Mouse (Mus musculus) forebrain, embryonic 10.5 days (tissue): ENCODE measurements around the gene Pccb. TPM values are rescaled to one million over a fixed set of nuclear protein-coding genes. Genes with fewer than 3 reads are reported as not detected.

ENCODE experiments used
- DNase-seq: peaks from one replicate; pipeline ENCODE4 v3.0.0-alpha.2; 2017; ENCODE audit warnings: low spot score; ENCODE audit errors: extremely low spot score
- H3K27ac ChIP-seq: fragments of 300-500 bp; sonication (generic); 2 replicates; pipeline ENCODE4 v1.5.1; 2016; ENCODE audit warnings: mild to moderate bottlenecking
- H3K27me3 ChIP-seq: fragments of 300-500 bp; sonication (generic); 2 replicates; pipeline ENCODE4 v1.6.1; 2016; ENCODE audit warnings: mild to moderate bottlenecking; ENCODE audit not compliant: poor library complexity, severe bottlenecking
- H3K36me3 ChIP-seq: fragments of 300-500 bp; sonication (generic); replicated peaks from 2 replicates; pipeline ENCODE4 v1.6.1; 2016; ENCODE audit warnings: mild to moderate bottlenecking, moderate library complexity
- H3K4me1 ChIP-seq: fragments of 300-500 bp; sonication (generic); 2 replicates; pipeline ENCODE4 v1.6.1; 2016
- H3K4me3 ChIP-seq: fragments of 300-500 bp; sonication (generic); 2 replicates; pipeline ENCODE4 v1.5.1; 2016; ENCODE audit warnings: mild to moderate bottlenecking, moderate library complexity
- H3K9me3 ChIP-seq: fragments of 300-500 bp; sonication (generic); 2 replicates; pipeline ENCODE4 v1.6.1; 2016; ENCODE audit warnings: mild to moderate bottlenecking, moderate library complexity
- WGBS: fragments of 180-500 bp; shearing (Covaris S2); methylation state at CpG from one replicate; pipeline ENCODE4 v1.1.7; 2016; 5-methylcytosine and 5-hydroxymethylcytosine counted together
- polyA plus RNA-seq: library from polyadenylated mRNA; unstranded; fragments of >200 nt; fragmentation: Nextera tagmentation; extraction: Ambion mirVana; gene quantifications from 2 replicates; pipeline ENCODE4 v1.2.1, GENCODE M21; 2016

Gene Pccb
- polyA plus RNA-seq, 1 experiment from 2014 or later = 14.1 TPM

DNA sequence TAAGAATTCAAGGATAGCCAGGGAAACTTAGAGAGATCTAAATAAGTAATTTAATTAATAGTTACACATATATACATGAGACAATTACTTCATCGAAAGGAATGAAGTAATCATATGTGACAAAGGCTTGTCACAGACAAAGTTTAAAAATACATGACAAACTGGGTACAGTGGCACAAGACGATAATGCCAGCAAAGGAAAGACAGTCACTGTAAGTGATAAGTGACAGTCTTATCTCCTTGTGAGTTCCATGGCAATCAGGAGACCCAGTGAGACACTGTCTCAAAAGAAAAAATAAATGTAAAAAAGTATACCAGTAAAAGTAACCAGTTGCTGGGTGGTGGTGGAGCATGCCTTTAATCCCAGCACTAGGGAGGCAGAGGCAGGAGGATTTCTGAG lies 37.6 kb downstream of the Pccb start:
- WGBS = 95% methylated on average over 2 of the region's 2 CpGs
- no peaks in the 10 kb centered on the region for H3K27me3 ChIP-seq
- H3K4me1 ChIP-seq = no peaks in the 10 kb centered on the region
- H3K4me3 ChIP-seq = no peak overlapping the region
- H3K36me3 ChIP-seq = peaks cover 20% of the 10 kb centered on the region
- H3K27ac ChIP-seq = no peak overlapping the region
- no peaks in the 10 kb centered on the region for H3K9me3 ChIP-seq
- DNase-seq = no peak

DNA sequence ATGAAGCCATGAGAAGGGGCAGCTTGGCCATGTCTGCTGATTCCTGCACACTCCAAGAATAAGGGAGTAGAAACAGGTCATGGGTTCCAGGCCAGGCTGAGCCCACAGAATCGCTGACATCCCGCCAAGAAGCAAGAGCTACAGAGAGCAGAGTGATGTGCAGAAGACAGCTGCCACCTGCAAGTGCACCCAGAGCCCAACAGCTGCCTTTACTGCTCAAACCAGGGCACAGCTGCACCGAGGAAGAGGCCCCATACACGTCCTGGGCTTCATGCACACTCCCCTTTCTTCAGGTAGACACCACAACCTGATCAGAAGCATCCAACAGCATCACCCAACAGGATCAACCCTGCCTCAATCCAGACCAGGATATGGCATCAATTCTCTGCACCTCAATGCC lies 40.8 kb downstream of the Pccb start:
- DNase-seq = no peak
- Histone ChIP-seq H3K9me3 (peaks cover 10% of the 10 kb centered on the region; the same call in 1 of the 2 replicates), H3K4me3 (no peak overlapping the region), H3K4me1 (no peaks in the 10 kb centered on the region), H3K36me3 (peaks cover 30% of the 10 kb centered on the region), H3K27me3 (no peaks in the 10 kb centered on the region), H3K27ac (no peak overlapping the region)
- WGBS = 91% methylated on average over 4 of the region's 4 CpGs

DNA sequence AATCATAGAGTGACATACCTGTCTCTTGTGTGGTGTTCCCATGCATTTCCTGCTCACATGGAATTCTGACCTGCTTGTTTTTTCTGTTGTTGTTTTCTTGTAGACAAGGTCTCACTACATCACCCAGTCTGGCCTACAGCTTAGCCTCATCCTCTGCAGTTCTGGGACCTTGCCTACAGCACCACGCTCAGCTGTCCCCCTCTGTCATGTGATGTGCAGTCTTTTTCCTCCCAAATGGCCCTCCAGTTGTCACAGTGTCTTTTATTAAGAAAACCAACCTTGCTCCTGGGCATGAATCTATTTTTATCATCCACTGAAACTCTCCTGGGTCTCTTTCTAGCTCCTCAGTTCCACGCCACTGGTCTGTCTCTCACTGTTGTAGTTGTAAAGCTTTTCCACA lies 42.5 kb downstream of the Pccb start:
- WGBS = 89% methylated on average over 2 of the region's 2 CpGs
- no peak overlapping the region for H3K4me3 ChIP-seq
- no peaks in the 10 kb centered on the region for H3K4me1 ChIP-seq

DNA sequence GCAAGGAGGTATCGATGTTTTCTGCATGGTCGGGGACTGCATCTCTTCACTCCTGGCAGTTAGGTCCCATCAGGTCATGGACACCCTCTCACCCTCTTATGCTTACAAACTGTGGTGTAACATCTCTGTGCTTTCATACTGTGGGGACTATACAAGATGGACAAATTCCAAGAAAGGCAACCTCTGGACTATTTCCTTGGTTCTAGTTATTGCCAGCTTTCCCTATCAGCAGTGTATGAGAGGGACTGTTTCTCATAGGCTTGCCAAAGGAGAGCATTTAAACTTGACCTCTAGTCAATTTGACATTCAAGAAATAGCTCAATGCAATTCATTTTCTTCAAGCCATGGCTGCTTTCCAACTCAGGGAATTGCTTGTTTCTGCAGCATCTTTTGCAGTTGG lies 43.4 kb downstream of the Pccb start:
- H3K27ac ChIP-seq = no peak overlapping the region
- 86% methylated on average over 2 of the region's 2 CpGs for WGBS
- H3K4me3 ChIP-seq = no peak overlapping the region
- no peaks in the 10 kb centered on the region for H3K27me3 ChIP-seq
- H3K4me1 ChIP-seq = no peaks in the 10 kb centered on the region
- peaks cover 10% of the 10 kb centered on the region; the same call in 1 of the 2 replicates for H3K9me3 ChIP-seq
- no peak for DNase-seq
- peaks cover 28% of the 10 kb centered on the region for H3K36me3 ChIP-seq

More for the DNA sequence above, 42.5 kb downstream of the Pccb start:
- H3K9me3 ChIP-seq = peaks cover 10% of the 10 kb centered on the region; the same call in 1 of the 2 replicates
- peaks cover 28% of the 10 kb centered on the region for H3K36me3 ChIP-seq
- H3K27me3 ChIP-seq = no peaks in the 10 kb centered on the region
- no peak for DNase-seq
- H3K27ac ChIP-seq = no peak overlapping the region

DNA sequence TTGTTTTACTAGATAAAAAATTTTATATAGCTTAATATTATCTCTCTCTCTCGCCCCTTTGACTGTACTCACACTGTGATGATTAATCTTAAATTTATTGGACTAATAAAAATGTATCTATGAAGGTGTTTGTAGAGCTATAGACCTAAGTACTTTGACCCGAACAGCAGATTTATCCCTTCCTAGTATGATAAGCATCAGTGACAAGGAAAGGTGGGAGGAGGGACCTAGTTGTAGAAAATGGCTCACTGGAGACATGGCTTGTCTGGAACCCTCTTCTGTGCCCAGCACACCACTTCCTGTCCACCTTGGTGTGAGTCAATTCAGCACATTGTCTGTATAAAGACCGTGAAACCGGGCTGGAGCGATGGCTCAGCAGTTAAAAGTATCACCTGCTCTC lies 44.1 kb downstream of the Pccb start:
- WGBS = 92% methylated on average over 5 of the region's 5 CpGs
- Histone ChIP-seq H3K36me3 (peaks cover 34% of the 10 kb centered on the region), H3K4me3 (no peak overlapping the region), H3K27me3 (no peaks in the 10 kb centered on the region), H3K27ac (no peak overlapping the region), H3K4me1 (no peaks in the 10 kb centered on the region), H3K9me3 (peaks cover 10% of the 10 kb centered on the region; the same call in 1 of the 2 replicates)
- DNase-seq = no peak

DNA sequence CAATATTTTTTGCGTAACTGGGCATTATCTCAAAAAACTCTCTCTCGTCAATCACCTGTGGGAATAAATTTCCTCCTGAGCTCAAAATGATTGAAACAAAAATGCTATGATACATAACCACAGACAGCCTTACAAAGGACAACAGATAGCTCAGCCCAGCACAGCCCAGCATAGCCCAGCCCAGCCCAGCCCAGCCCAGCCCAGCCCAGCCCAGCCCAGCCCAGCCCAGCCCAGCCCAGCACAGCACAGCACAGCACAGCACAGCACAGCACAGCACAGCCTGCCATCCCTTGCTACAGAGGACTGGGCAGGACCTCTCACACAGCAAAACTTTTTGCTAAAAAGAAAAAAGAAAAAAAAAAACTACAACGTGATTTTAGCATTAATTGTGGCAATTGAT lies 46.8 kb downstream of the Pccb start:
- Histone ChIP-seq H3K4me1 (no peaks in the 10 kb centered on the region), H3K27me3 (no peaks in the 10 kb centered on the region), H3K9me3 (peaks cover 10% of the 10 kb centered on the region; the same call in 1 of the 2 replicates), H3K36me3 (peaks cover 38% of the 10 kb centered on the region), H3K27ac (no peak overlapping the region), H3K4me3 (no peak overlapping the region)
- DNase-seq = no peak
- 93% methylated on average over 3 of the region's 3 CpGs for WGBS

DNA sequence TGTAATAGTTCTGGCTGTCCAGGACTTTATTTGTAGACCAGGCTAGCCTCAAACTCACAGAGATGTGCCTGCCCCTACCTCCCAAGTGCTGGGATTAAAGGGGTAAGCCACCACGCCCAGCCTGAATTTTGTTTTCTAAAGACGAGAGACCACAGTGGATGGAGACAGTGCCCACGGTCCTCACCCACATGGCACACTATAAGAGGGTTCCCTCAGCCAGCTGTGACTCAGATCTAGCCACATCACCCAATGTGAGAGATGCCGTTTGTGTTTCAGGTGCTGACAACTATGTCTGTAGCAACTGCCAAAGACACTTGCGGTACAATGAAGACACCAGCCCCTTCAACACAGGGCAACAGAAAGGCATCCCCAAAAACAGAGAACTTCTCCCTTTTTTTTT lies 47.7 kb downstream of the Pccb start:
- no peak for DNase-seq
- no peak overlapping the region for H3K27ac ChIP-seq
- peaks cover 42% of the 10 kb centered on the region for H3K36me3 ChIP-seq
- H3K4me3 ChIP-seq = no peak overlapping the region
- no peaks in the 10 kb centered on the region for H3K4me1 ChIP-seq
- no peaks in the 10 kb centered on the region for H3K27me3 ChIP-seq
- H3K9me3 ChIP-seq = peaks cover 10% of the 10 kb centered on the region; the same call in 1 of the 2 replicates
- WGBS = 94% methylated on average over 5 of the region's 5 CpGs

DNA sequence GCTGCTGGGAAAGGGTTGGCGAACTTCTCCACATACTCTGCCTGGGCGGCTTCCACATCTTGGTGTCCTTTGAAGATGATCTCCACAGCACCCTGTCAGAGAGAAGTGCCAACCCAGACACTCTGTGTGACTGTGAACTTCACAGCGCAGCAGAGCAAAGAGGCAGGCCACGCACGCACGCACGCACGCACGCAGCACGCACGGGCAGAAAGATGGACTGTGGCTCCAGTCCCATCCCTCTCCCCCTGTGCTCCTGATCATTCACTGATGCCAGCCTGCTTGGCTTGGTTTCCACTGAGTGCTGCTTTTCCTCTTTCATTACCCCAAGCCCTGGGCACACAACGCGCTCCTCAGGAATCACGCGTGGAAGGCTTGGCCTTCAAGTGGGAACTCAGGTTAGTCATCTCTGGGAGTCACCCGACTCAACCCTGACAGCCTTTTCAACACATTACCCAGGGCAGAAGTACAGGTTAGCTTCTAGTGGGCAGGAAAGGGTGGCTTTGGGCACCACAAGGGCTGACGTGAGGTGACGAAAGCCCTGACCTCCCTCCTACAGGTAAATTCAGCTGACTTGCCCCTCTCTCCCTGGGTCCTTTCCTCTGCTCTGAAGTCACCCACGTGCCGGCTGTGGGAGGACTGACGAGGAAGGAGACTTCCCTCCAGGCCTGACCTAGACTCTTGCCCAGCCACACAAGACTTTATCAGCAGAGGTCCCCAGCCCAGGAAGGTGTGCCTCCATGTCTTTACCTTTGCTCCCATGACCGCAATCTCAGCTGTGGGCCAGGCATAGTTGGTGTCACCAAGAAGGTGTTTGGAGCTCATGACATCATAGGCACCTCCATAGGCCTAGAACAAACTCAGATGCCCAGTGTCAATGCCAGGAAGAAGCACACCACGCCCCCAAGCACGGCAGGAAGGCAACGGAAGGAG lies 50.1 kb downstream of the Pccb start:
- Histone ChIP-seq H3K4me1 (no peaks in the 10 kb centered on the region), H3K4me3 (no peak overlapping the region), H3K9me3 (peaks cover 6% of the 10 kb centered on the region; the same call in 1 of the 2 replicates), H3K36me3 (peaks cover 40% of the 10 kb centered on the region), H3K27ac (no peak overlapping the region), H3K27me3 (no peaks in the 10 kb centered on the region)
- 96% methylated on average over 25 of the region's 25 CpGs for WGBS
- DNase-seq = no peak

DNA sequence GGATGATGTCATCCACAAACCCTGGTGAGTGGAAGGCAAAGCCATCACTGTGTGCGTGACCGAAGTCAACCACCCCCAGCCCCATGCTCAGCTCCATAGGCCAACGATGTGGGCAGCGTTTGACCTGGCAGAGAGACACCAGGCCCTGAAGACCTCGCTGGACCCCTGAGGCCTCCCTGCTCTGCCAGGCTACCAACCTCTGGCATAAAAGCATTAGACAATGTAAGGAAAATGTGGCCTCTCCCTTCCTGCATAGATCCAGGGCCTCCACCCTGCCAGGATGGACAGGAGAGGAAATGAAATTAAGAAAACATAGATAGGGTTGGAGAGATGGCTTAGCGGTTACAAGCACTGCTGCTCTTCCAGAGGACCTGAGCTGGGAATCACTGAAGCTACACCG lies 51.9 kb downstream of the Pccb start:
- WGBS = 96% methylated on average over 7 of the region's 7 CpGs
- H3K4me3 ChIP-seq = no peak overlapping the region
- DNase-seq = no peak
- no peaks in the 10 kb centered on the region for H3K9me3 ChIP-seq
- no peaks in the 10 kb centered on the region for H3K27me3 ChIP-seq
- H3K27ac ChIP-seq = no peak overlapping the region
- H3K4me1 ChIP-seq = no peaks in the 10 kb centered on the region
- peaks cover 30% of the 10 kb centered on the region for H3K36me3 ChIP-seq

DNA sequence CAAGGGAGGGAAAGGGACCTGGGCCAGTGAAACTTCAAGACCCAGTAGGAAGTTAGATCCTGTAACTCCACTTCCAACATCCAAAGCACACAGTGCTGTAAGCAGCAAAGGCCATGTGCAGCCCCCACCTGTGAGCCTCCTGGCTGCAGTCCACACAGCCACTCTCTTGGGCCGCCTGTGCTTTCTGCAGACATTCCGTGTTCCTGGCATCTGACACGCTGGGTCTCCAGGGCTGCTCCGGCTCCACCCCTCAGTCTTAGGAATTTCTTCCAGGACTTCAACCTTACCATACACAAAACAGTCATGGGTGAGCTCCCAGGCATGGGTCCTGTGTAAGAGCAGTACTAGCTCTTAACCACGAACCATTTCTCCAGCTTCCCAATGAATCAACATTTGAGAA lies 55.4 kb downstream of the Pccb start:
- no peak overlapping the region for H3K4me3 ChIP-seq
- H3K36me3 ChIP-seq = peaks cover 12% of the 10 kb centered on the region
- no peaks in the 10 kb centered on the region for H3K9me3 ChIP-seq
- no peaks in the 10 kb centered on the region for H3K27me3 ChIP-seq
- no peak for DNase-seq
- no peak overlapping the region for H3K27ac ChIP-seq
- 93% methylated on average over 5 of the region's 5 CpGs for WGBS
- no peaks in the 10 kb centered on the region for H3K4me1 ChIP-seq

DNA sequence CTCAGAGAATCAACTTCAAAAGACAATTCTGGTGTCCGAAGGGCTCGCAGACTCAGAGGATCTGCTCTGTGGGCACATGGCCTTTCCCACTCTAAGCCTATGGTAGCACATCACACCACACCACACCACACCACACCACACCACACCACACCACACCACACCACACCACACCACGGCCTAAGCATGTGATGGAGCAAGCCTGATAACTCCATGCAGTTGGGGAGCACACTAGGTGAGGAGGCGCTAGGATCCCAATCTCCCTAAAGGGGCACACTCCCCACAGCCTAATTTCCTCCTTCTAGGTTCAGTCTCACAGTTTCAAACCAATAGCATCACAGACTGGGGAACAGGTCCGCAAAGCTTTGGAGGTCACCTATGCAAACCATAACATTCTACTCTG lies 56.0 kb downstream of the Pccb start:
- DNase-seq = no peak
- Histone ChIP-seq H3K27me3 (no peaks in the 10 kb centered on the region), H3K4me1 (no peaks in the 10 kb centered on the region), H3K4me3 (no peak overlapping the region), H3K36me3 (peaks cover 10% of the 10 kb centered on the region), H3K27ac (no peak overlapping the region), H3K9me3 (no peaks in the 10 kb centered on the region)
- 96% methylated on average over 5 of the region's 5 CpGs for WGBS

DNA sequence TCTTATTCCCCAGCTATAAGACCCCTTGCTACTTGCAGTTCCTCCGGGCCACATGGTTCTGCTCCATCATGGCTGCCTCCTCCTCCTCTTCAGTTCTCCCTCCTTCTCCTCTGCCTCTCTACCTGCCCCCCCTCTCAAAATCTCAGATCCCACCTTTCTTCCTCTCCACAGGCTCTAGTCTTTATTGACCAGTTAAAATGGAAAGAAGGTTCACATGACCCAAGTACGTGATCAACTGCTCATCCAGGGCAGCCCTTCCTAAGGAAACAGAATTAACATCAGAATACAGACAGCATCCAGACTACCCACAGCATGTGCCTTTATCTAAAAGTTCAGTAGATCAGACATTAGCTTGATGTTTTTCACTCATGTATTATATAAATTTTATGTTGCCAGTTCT lies 65.2 kb downstream of the Pccb start:
- WGBS = 93% methylated on average over 2 of the region's 2 CpGs
- H3K27me3 ChIP-seq = no peaks in the 10 kb centered on the region
- H3K36me3 ChIP-seq = no peaks in the 10 kb centered on the region
- no peak overlapping the region for H3K4me3 ChIP-seq
- H3K27ac ChIP-seq = no peak overlapping the region
- no peaks in the 10 kb centered on the region for H3K9me3 ChIP-seq
- no peak for DNase-seq
- H3K4me1 ChIP-seq = no peaks in the 10 kb centered on the region

DNA sequence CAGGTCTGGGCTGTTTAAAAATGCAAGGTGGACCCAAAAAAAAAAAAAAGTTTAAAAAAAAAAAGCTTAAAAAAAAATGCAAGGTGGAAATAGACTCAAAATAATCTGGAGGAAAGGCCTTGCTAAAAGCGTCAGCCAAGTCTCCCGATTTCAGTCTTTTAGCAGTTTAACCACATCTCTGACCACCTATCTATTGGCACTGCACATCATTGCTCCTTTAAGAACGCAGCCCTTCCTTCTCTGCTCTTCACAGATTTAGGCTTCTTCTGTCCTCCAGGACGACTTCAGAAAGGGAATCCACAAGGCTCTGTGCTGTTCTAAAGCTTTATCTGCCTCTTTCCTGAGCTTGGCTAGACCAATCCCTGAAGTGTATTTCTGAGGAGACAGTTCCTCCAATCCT lies 70.6 kb downstream of the Pccb start:
- no peaks in the 10 kb centered on the region for H3K27me3 ChIP-seq
- peaks cover 16% of the 10 kb centered on the region for H3K4me1 ChIP-seq
- DNase-seq = no peak
- no peak overlapping the region for H3K27ac ChIP-seq
- whole genome bisulfite sequencing = 73% methylated on average over 4 of the region's 4 CpGs
- peaks cover 15% of the 10 kb centered on the region for H3K36me3 ChIP-seq
- H3K9me3 ChIP-seq = no peaks in the 10 kb centered on the region
- H3K4me3 ChIP-seq = no peak overlapping the region
